Mouse (Mus musculus): ENCODE results near the gene Tmem120b. TPM values are rescaled to one million over a fixed set of nuclear protein-coding genes. Genes with fewer than 3 reads are reported as not detected.

Tmem120b gene
- total and polyA plus RNA-seq, 3 experiments = 6.6 to 10.4 (median 10.3) TPM

DNA sequence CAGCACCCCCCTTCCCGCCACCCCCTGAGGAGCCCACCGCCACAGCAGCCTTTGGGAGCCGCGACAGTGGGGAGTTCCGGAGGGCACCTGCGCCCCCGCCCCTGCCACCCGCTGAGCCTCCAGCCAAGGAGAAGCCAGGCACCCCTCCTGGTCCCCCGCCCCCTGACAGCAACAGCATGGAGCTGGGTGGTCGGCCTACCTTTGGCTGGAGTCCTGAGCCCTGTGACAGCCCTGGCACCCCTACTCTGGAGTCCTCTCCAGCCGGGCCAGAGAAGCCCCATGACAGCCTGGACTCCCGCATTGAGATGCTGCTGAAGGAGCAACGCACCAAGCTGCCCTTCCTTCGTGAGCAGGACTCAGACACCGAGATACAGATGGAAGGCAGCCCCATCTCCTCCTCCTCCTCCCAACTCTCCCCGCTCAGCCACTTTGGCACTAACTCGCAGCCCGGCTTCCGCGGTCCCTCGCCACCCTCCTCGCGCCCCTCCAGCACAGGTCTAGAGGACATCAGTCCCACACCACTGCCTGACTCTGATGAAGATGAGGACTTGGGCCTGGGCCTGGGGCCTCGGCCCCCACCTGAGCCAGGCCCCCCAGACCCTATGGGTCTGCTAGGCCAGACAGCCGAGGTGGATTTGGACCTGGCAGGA is 80.0 kb downstream of the Tmem120b start:
- WGBS = 80% methylated on average over 25 of the region's 25 CpGs
- Histone ChIP-seq H3K79me2 (replicated peaks; ENCODE audit: control insufficient read depth, insufficient read depth, low read length) (peaks cover 12% of the 10 kb centered on the region), H3K36me3 (ENCODE audit: control insufficient read depth, insufficient read depth, low read length) (peaks cover 10% of the 10 kb centered on the region), H3K4me1 (ENCODE audit: control insufficient read depth, insufficient read depth, low read length) (peaks cover 11% of the 10 kb centered on the region), H3K9ac (ENCODE audit: low read depth, low read length) (no peak overlapping the region), H3K4me3 (no peak overlapping the region), H3K27me3 (ENCODE audit: control insufficient read depth, insufficient read depth, low read length) (no peaks in the 10 kb centered on the region), H3K27ac (no peak overlapping the region)
- no peak for DNase-seq
- TF ChIP-seq POLR2A (IDR thresholded peaks at IDR 0.05; ENCODE audit: insufficient read depth, low read depth, low read length) (no peak), EP300 (IDR thresholded peaks at IDR 0.05; ENCODE audit: insufficient read depth, low read depth, low read length) (no peak), CTCF (IDR thresholded peaks at IDR 0.05) (no peak)
- intact Hi-C loops (cut with DNase I) = loop anchor here (2.0 kb wide), 1 partner anchor 83 kb away; no protein-coding TSS in a partner anchor

DNA sequence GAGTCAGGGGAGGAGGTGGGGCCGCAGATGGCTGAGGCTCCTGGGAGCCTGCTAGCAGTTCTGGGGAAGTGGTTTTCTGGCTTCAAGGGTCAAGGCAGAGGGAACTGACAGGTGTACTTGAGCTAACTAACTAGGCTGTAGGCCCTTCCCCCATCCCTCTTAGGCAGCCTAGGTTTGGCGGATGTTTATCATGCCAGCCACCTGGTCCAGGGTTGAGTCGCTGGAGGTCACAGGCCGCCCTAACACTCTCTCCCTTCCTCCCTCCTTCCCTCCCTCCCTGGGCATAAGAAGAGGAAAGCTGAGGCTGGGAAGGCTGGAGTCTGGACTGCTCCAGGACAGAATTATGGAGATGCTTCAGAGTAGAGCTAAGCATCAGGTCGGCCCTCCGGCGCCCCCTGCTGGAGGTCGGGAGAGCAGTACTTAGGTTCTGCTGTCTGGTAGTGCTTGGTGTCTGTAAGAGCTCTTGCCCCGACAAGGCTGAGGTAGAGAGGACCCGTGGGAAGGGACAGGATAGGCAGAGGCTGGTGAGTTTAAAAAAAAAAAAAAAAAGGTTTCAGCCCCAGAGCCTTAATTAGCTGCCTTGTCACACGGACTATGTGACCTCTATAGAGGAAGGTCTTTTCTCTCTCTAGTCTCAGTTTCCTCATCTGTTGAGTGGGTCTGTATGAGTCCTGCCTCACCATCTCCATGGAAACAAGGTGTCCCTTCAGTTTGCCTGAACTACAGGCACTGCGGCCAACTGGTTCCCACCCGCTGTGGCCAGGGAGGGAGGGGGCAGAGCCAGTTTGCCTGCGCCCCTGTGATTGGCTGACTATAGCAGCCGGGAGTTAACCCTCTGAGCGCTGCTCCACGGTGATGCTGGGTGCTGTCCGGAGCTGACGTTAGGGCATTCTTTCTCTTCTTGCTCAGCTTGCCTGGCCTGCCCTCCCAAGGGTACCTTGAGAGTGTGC is 81.5 kb downstream of the Tmem120b start:
- H3K4me1 ChIP-seq (ENCODE audit: control insufficient read depth, insufficient read depth, low read length) = peaks cover 6% of the 10 kb centered on the region
- WGBS = 6% methylated on average over 19 of the region's 19 CpGs
- no peaks in the 10 kb centered on the region for H3K27me3 ChIP-seq (ENCODE audit: control insufficient read depth, insufficient read depth, low read length)
- TF ChIP-seq CTCF (IDR thresholded peaks at IDR 0.05) = peak; percentile 86
- TF ChIP-seq EP300 (IDR thresholded peaks at IDR 0.05; ENCODE audit: insufficient read depth, low read depth, low read length) = peak; percentile 86
- TF ChIP-seq POLR2A (IDR thresholded peaks at IDR 0.05; ENCODE audit: insufficient read depth, low read depth, low read length) = no peak; the same call in 1 of the 2 replicates
- H3K79me2 ChIP-seq (replicated peaks; ENCODE audit: control insufficient read depth, insufficient read depth, low read length) = peaks cover 8% of the 10 kb centered on the region
- H3K27ac ChIP-seq = peak overlapping the region; percentile 42
- peak overlapping the region; percentile 32 for H3K4me3 ChIP-seq
- DNase-seq = peak; percentile 89 to 94
- intact Hi-C loops (cut with DNase I) = loop anchor here (1.0 to 2.0 kb wide), 3 partner anchors 16 to 85 kb away; no protein-coding TSS in a partner anchor
- peaks cover 4% of the 10 kb centered on the region; the same call in 1 of the 2 replicates for H3K36me3 ChIP-seq (ENCODE audit: control insufficient read depth, insufficient read depth, low read length)
- peak overlapping the region; percentile 25; the same call in 1 of the 2 replicates for H3K9ac ChIP-seq (ENCODE audit: low read depth, low read length)

DNA sequence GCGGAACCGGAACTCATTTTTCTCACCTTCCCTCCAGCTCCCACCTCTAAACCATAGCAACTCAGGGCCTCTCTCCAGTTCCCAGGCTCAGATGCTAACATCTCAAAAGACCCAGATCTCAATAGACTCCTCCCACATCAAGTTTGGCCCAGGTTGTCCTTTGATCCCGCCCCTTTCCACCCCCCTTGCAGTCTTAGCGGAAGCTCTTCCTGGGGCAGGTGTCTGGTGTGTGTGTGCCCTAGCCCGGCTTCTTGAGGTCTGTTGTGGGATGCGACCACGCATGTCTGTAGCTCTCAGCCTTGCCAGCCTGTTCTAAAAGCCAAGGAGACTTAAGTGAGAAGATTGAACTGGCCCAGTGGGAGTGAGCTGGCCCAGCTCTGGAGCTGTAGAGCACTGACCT is 82.4 kb downstream of the Tmem120b start:
- Histone ChIP-seq H3K36me3 (ENCODE audit: control insufficient read depth, insufficient read depth, low read length) (peaks cover 4% of the 10 kb centered on the region; the same call in 1 of the 2 replicates), H3K9ac (ENCODE audit: low read depth, low read length) (no peak overlapping the region)
- DNase-seq = peak in 1 of 2 experiments; percentile 53

DNA sequence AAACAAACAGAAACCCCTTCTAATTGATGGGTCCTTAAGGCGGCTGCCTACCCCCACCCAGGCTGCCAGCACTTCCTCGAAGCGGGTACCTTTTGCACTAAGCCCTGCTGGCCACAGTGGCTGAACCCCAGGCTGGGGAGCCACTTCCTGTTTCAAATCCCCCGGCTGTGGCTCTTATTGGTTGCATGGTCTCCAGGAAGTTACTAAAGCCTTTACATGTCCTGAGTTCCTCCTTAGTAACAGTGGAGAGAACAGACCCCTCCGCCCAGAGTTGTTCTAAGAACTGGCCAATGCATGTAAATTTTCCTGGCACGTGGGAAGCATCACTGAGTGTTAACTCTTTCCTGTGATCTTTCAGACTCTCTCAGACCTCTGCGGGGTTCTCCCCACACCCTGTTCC is 82.9 kb downstream of the Tmem120b start:
- intact Hi-C loops (cut with DNase I) = no loop called here
- 29% methylated on average over 7 of the region's 7 CpGs for WGBS
- DNase-seq = peak; percentile 48 to 72
- Histone ChIP-seq H3K27ac (no peak overlapping the region), H3K79me2 (replicated peaks; ENCODE audit: control insufficient read depth, insufficient read depth, low read length) (peaks cover 8% of the 10 kb centered on the region), H3K4me3 (no peak overlapping the region), H3K4me1 (ENCODE audit: control insufficient read depth, insufficient read depth, low read length) (peaks cover 6% of the 10 kb centered on the region), H3K36me3 (ENCODE audit: control insufficient read depth, insufficient read depth, low read length) (peaks cover 4% of the 10 kb centered on the region; the same call in 1 of the 2 replicates), H3K27me3 (ENCODE audit: control insufficient read depth, insufficient read depth, low read length) (no peaks in the 10 kb centered on the region), H3K9ac (ENCODE audit: low read depth, low read length) (no peak overlapping the region)
- TF ChIP-seq CTCF (IDR thresholded peaks at IDR 0.05) (no peak), EP300 (IDR thresholded peaks at IDR 0.05; ENCODE audit: insufficient read depth, low read depth, low read length) (no peak), POLR2A (IDR thresholded peaks at IDR 0.05; ENCODE audit: insufficient read depth, low read depth, low read length) (no peak)

More for the DNA sequence above, 82.4 kb downstream of the Tmem120b start:
- no peak overlapping the region for H3K27ac ChIP-seq
- H3K79me2 ChIP-seq (replicated peaks; ENCODE audit: control insufficient read depth, insufficient read depth, low read length) = peaks cover 8% of the 10 kb centered on the region
- TF ChIP-seq EP300 (IDR thresholded peaks at IDR 0.05; ENCODE audit: insufficient read depth, low read depth, low read length) = no peak
- no peak for TF ChIP-seq POLR2A (IDR thresholded peaks at IDR 0.05; ENCODE audit: insufficient read depth, low read depth, low read length)
- 31% methylated on average over 7 of the region's 7 CpGs for WGBS
- no peaks in the 10 kb centered on the region for H3K27me3 ChIP-seq (ENCODE audit: control insufficient read depth, insufficient read depth, low read length)
- H3K4me3 ChIP-seq = no peak overlapping the region
- peaks cover 6% of the 10 kb centered on the region for H3K4me1 ChIP-seq (ENCODE audit: control insufficient read depth, insufficient read depth, low read length)
- intact Hi-C loops (cut with DNase I) = no loop called here

DNA sequence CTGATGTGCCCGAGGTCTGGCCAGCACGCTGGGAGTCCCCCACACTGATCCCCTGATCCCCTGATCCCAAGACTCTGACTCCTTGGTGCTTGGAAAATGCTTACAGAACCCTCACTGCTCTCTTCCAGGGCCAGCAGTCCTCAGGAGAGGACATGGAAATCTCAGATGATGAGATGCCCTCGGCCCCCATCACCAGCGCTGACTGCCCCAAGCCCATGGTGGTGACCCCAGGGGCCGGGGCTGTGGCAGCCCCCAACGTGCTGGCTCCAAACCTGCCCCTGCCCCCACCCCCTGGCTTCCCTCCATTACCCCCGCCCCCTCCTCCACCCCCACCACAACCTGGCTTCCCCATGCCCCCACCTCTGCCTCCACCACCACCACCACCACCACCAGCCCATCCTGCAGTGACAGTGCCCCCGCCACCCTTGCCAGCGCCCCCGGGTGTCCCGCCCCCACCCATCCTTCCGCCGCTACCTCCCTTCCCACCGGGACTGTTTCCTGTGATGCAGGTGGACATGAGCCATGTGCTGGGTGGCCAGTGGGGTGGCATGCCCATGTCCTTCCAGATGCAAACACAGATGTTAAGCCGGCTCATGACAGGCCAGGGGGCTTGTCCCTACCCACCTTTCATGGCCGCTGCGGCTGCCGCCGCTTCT is 83.6 kb downstream of the Tmem120b start:
- Histone ChIP-seq H3K36me3 (ENCODE audit: control insufficient read depth, insufficient read depth, low read length) (peaks cover 4% of the 10 kb centered on the region; the same call in 1 of the 2 replicates), H3K27me3 (ENCODE audit: control insufficient read depth, insufficient read depth, low read length) (no peaks in the 10 kb centered on the region), H3K9ac (ENCODE audit: low read depth, low read length) (no peak overlapping the region), H3K27ac (no peak overlapping the region), H3K4me3 (no peak overlapping the region), H3K4me1 (ENCODE audit: control insufficient read depth, insufficient read depth, low read length) (peaks cover 6% of the 10 kb centered on the region), H3K79me2 (replicated peaks; ENCODE audit: control insufficient read depth, insufficient read depth, low read length) (peaks cover 8% of the 10 kb centered on the region)
- DNase-seq = no peak
- WGBS = 79% methylated on average over 19 of the region's 19 CpGs
- intact Hi-C loops (cut with DNase I) = no loop called here
- no peak for TF ChIP-seq CTCF (IDR thresholded peaks at IDR 0.05)
- TF ChIP-seq EP300 (IDR thresholded peaks at IDR 0.05; ENCODE audit: insufficient read depth, low read depth, low read length) = no peak
- no peak for TF ChIP-seq POLR2A (IDR thresholded peaks at IDR 0.05; ENCODE audit: insufficient read depth, low read depth, low read length)

Measured in heart, adult 2 months (tissue).